Mouse (Mus musculus): Measurements from ENCODE around the gene Dock11.

The Dock11 gene

DNA sequence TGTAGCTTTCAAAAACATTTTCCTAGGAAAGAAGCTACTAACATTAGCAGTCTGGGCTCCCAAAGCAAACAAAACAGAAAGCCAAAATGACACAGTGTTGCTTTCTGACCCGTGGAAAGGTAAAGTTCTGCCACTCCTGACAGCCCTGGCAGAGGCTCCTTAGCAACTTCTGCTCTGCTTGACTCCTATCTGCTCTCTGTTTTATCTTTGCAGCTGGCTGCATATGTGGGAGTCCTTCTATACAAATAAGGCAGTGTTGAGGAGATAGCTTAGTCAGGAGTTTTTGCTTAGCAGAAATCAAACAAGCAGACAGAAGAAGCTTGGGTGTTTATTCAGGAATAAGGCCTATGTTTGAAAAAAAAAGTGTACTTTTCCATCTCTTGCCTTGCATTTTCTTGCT, 57.8 kb downstream of the Dock11 start:
- in situ Hi-C loops (cut with MboI, MseI) = no loop called here

- in situ Hi-C loops (cut with MboI, MseI) = no loop called here
These were observed 61.5 kb downstream of the Dock11 start for GRCm38 (mm10) chrX:35950135-35950534.

GRCm38 (mm10) chrX:35951945-35952344, 63.3 kb downstream of the Dock11 start:
- in situ Hi-C loops (cut with MboI, MseI) = no loop called here

GRCm38 (mm10) chrX:35952521-35953095, 64.0 kb downstream of the Dock11 start:
- in situ Hi-C loops (cut with MboI, MseI) = no loop called here

DNA sequence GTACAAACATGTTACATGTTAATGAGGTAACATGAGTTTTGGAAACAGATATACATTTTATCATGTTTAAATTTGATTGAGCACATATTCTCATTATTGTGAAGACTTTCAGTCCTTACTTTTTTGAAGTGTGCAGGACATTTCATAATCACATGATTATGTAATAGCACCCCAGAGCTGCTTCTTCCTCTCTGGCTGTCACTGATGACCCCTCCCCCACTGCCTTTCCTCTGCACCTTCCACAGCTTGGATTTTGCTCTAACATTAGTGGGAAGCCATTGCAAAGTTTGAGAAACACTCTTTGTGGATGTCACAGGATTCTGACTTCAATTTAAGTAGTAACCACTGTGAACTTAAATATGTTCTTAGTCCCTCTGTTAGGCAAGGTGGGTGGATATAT, 67.6 kb downstream of the Dock11 start:
- in situ Hi-C loops (cut with MboI, MseI) = no loop called here

DNA sequence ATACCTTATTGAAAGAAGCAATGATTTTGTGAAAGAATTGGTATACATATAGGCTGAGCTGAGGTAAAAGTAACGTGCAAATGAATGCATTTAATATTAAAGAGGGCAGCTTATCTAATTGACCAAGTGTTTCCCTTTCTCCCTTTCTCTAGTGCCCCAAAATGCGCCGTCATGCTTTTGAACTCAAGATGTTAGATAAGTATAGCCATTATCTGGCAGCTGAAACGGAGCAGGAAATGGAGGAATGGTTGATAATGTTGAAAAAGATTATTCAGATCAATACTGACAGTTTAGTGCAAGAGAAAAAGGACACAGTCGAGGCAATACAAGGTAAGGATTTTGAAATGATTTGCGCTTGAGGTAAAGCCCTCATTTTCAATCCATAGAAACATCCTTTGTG, 74.5 kb downstream of the Dock11 start:
- in situ Hi-C loops (cut with MboI, MseI) = no loop called here

DNA sequence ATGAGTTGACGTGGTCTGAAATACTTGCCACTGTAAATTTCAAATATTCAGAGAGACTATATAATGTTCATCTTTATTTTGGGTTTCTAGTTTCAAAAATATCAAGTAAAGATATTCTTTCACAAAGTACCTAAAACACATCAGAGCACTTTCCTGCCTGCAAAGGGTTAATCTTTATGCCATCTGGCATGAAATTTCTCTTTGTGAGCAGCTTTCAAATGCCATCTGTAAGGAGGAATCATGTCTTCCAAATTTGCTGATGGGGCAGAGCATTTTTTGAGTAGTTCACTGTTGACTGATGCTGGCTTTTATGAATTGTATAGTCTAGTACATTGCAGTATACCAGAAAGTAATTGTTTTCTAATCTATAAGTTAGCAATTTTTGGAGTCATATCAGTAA, 80.6 kb downstream of the Dock11 start:
- in situ Hi-C loops (cut with MboI, MseI) = no loop called here

DNA sequence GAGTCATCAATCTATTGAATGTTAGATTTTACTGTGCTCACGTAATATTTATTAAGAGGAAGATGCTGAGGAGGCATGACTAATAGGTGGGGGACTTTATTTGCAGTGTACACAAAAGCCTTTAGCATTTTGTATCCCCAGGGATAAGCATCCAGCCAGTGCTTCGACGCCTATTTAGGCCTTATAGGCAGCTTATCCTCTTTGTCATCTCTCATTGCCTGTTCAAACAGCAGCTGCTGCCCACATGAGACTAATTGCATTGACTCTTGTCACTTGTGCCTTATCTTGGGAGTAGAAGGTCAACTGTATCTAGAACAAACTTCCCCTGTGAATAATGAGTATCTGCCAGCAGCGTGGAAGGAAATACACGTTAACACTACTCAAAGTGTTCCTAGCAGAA, 88.0 kb downstream of the Dock11 start:
- in situ Hi-C loops (cut with MboI, MseI) = no loop called here

DNA sequence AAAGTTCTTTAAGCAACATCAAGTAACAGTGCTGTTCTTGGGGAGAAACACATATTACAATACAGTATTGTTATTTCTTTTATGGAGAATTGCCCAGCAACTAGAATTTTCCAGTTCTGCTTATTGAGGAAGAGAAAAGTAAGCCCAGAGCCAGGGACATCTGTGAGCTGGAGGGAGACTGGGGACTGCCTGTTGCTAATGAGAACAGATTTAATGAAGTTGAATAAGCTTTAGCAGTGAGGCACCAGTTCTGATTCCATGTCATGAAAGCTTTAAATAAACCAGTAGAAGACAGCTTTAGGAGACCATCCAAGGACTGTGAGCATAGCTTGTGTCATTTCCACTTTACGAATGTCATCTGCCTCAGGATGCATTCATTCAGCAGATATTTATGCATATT, 99.3 kb downstream of the Dock11 start:
- in situ Hi-C loops (cut with MboI, MseI) = no loop called here

- in situ Hi-C loops (cut with MboI, MseI) = loop anchor here (5.0 kb wide), 1 partner anchor 158 kb away; no protein-coding TSS in a partner anchor
These were observed 102.0 kb downstream of the Dock11 start for GRCm38 (mm10) chrX:35990508-35991095.

GRCm38 (mm10) chrX:35994226-35994625, 105.6 kb downstream of the Dock11 start:
- in situ Hi-C loops (cut with MboI, MseI) = loop anchor here (5.0 kb wide), 1 partner anchor 162 kb away; no protein-coding TSS in a partner anchor

- in situ Hi-C loops (cut with MboI, MseI) = loop anchor here (5.0 kb wide), 1 partner anchor 115 kb away; no protein-coding TSS in a partner anchor
These were observed 108.4 kb downstream of the Dock11 start for GRCm38 (mm10) chrX:35997004-35997403.

DNA sequence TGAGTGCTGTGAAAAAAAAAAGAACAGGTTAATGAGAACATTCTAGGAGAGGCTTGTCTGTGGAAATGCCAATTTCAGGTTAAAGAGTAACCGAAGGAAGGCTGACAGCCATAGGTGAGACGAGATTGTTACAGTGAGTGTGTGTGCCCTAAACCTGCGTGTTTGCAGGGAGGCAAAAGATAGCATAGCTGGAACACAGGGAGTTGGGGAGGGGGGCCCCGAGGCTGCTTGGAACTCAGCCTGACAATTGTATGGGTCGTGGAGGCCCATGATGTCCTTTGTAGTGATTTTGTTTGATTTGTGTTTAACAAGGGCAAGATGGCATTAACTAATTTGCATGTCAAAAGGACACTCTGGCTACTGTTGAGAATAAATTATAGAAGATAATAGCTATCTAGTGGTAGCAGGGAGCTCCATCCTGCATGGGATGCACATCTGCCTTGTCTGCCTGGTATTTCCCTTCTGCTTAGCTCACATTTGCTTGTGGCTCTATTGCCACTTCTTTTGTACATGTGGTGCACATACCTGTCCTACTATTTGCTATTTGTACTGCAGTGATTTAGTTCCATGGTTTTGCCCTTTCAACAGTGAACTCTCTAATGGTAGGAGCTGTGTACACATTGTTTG, 109.3 kb downstream of the Dock11 start:
- in situ Hi-C loops (cut with MboI, MseI) = loop anchor here (5.0 kb wide), 1 partner anchor 116 kb away; no protein-coding TSS in a partner anchor

DNA sequence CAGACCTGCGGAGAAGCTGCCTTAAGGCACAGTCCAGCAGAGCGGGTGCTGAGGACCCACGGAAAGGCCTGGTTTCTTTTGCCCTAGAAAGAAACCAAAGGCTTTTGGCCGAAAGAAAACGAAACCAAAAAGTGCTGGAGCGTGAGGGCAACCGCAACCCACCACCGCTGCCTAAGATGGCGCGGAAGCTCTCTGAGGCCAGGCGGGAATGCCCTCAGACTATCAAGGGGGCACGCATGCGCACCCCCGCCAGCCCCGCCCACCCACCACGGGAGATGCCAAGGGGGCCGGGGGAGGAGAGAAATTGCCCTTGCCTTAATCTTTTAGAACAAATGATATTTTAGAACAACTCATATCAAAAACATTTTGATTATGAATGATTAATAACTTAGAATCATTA, 137.0 kb downstream of the Dock11 start:
- in situ Hi-C loops (cut with MboI, MseI) = no loop called here

DNA sequence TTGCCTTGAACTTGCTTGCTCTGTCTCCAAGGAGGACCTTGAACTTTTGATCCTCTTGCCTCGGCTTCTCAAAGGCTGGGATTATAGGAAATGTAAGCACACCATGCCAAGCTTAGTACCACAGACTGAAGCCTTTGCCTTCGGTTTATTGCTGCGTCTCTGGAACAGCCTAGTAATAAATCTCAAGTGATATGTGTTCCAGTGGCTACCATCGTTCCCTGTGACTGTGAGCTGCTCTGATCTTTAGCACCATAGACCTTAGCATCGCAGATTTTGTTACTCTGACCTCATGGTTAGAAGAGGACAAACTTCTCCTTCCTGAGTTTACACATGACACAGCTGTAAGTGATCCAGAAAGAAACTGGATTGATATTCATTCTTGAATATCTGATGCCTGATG, 142.5 kb downstream of the Dock11 start:
- in situ Hi-C loops (cut with MboI, MseI) = no loop called here

GRCm38 (mm10) chrX:36034045-36034444, 145.4 kb downstream of the Dock11 start:
- in situ Hi-C loops (cut with MboI, MseI) = no loop called here

DNA sequence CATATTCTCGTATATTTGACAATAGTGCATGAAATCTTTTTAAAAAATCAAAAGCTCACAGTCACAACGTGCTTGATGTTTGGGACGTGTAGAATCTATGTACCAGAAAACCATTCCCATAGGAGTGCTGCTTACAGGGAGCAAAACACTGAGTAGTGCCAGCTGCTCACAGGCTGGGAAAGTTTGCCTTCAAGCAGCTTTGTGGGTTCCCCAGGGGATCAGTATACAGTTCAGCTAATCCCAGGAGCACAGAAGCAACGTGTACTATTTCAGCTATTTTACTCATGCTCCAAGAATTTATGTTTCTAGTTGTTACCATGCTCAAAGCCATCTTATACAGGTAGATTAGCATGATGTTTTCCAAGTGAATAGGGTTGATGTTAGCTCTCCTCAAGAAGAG, 157.1 kb downstream of the Dock11 start:
- in situ Hi-C loops (cut with MboI, MseI) = no loop called here

- in situ Hi-C loops (cut with MboI, MseI) = no loop called here
These were observed 158.8 kb downstream of the Dock11 start for GRCm38 (mm10) chrX:36047451-36047850.

GRCm38 (mm10) chrX:36050312-36050711, 161.7 kb downstream of the Dock11 start:
- in situ Hi-C loops (cut with MboI, MseI) = no loop called here

GRCm38 (mm10) chrX:36073997-36074396, 185.4 kb downstream of the Dock11 start:
- in situ Hi-C loops (cut with MboI, MseI) = no loop called here

DNA sequence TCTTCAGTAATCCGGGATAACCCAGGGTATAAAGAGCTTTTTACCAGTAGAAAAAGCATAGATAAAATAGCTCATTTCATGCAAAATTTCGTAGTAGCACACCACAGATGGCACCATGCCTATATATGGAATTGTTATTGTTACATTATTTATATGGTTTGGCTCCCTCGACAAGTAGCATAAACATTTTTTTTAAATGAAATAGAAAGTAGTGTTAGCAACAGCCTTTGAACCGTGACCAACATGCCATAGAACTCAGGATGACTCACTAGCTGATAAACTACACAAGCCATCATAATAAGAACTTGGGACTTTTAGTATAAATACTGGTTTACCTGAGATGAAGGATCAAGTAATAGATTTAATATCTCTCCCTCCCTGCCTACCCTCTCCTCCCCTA, 188.5 kb downstream of the Dock11 start:
- in situ Hi-C loops (cut with MboI, MseI) = no loop called here

DNA sequence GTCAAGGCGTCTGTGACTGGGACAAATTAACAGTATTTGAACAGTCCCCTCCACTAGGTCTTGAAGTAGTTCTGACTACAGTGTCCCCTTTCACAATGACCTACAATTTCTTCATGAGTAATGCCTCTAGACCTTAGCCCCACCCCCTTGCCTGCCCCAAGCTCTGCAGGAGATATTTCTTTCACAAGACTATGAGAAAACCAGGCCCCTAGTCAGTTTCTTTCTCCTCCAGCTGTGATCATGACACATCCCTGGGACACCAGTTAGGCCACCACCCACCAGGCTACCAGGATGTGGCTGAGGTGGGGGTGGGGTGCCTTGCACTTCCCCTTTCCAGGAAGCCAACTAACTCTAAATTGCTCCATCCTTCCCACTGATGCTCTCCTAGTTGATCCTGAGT, 194.3 kb downstream of the Dock11 start:
- in situ Hi-C loops (cut with MboI, MseI) = no loop called here

Measured in regulatory T cell (primary cell).